Comparison of ENCODE assay signal across 18 mouse cellular contexts in genomic region chr5:24813946-24814345, GRCm38 (mm10). TPM values are rescaled to one million over a fixed set of nuclear protein-coding genes. Genes with fewer than 3 reads are reported as not detected.
A peak's percentile ranks its signal among the peaks of the same experiment; 100 is the strongest.
DNase-seq lines count a peak whose midpoint lies in the region; ATAC-seq lines count a peak whose summit lies in the region.
"Had no signal": no experiment of that assay in that cellular context is flagged by ENCODE, and none has a peak within 500 bp of the region (broad histone marks: within the 10 kb centered on the region; RNA-seq: fewer than 3 reads in every experiment).

No protein-coding gene starts in this region.

- no peak overlapping the region for H3K4me3 ChIP-seq in heart, embryonic 16.5 days (ENCODE audit: low read length)
- no peak overlapping the region for H3K4me3 ChIP-seq in lung, embryonic 16.5 days (ENCODE audit: low read length)
- no peak overlapping the region for H3K4me3 ChIP-seq in stomach, embryonic 15.5 days (replicated peaks)
- H3K4me3 ChIP-seq: embryonic facial prominence, embryonic 10.5 days; forebrain, embryonic 10.5 days; heart, embryonic 12.5 days had no signal

- DNase-seq in heart, postnatal 10 days = no peak
- no peak for DNase-seq in lung, postnatal 14 days
- DNase-seq in embryo, embryonic 9.5 days (ENCODE audit: extremely low spot score) = no peak
- DNase-seq in cerebellum, postnatal 25 days = no peak
- DNase-seq: cerebellum, adult 18-20 months; layer of hippocampus, adult 9-11 months; thymus, postnatal 25 days had no signal

- no peak overlapping the region for H3K9ac ChIP-seq in heart, embryonic 16.5 days (ENCODE audit: low read length)
- no peak overlapping the region for H3K9ac ChIP-seq in lung, embryonic 16.5 days (ENCODE audit: low read length)
- H3K9ac ChIP-seq in stomach, embryonic 15.5 days = no peak overlapping the region
- H3K9ac ChIP-seq: heart, embryonic 12.5 days; hindbrain, embryonic 14.5 days had no signal

- WGBS in heart, embryonic 16.5 days = 75% methylated on average over 3 of the region's 3 CpGs
- 45% methylated on average over 3 of the region's 3 CpGs for WGBS in lung, embryonic 16.5 days
- WGBS in stomach, embryonic 15.5 days = 43% methylated on average over 3 of the region's 3 CpGs

- intact Hi-C loops in heart, postnatal 10 days (cut with DNase I) = loop anchor here (2.0 kb wide), 1 partner anchor 27 kb away; no protein-coding TSS in a partner anchor

- peaks cover 3% of the 10 kb centered on the region for H3K4me1 ChIP-seq in heart, embryonic 16.5 days (ENCODE audit: control insufficient read depth, insufficient read depth, low read length)
- peaks cover 6% of the 10 kb centered on the region for H3K4me1 ChIP-seq in lung, embryonic 16.5 days (replicated peaks; ENCODE audit: control insufficient read depth, insufficient read depth, low read length)
- no peaks in the 10 kb centered on the region for H3K4me1 ChIP-seq in stomach, embryonic 15.5 days
- H3K4me1 ChIP-seq: embryonic facial prominence, embryonic 10.5 days had no signal

- peaks cover 59% of the 10 kb centered on the region for H3K36me3 ChIP-seq in heart, embryonic 16.5 days (ENCODE audit: control insufficient read depth, insufficient read depth)
- H3K36me3 ChIP-seq in lung, embryonic 16.5 days (ENCODE audit: control insufficient read depth, insufficient read depth, low read length) = peaks cover 37% of the 10 kb centered on the region
- H3K36me3 ChIP-seq in stomach, embryonic 15.5 days = peaks cover 25% of the 10 kb centered on the region

- no peak for ATAC-seq in heart, embryonic 16.5 days (replicated peaks; ENCODE audit: extremely low read depth, insufficient read depth, low FRiP score)
- ATAC-seq in lung, embryonic 16.5 days (ENCODE audit: low read depth) = peak; percentile 67
- ATAC-seq in hematopoietic stem cell, adult 5-6 weeks (replicated peaks in 1 of 2; ENCODE audit: insufficient read depth in 1 of 2, low FRiP score in 2 of 2, low TSS enrichment in 1 of 2, low read depth in 1 of 2, poor library complexity in 2 of 2, severe bottlenecking in 2 of 2) = peak; percentile 88 to 89
- no peak for ATAC-seq in stomach, embryonic 15.5 days (ENCODE audit: insufficient read depth, low FRiP score, low read depth)

- peak overlapping the region; percentile 61 for H3K27ac ChIP-seq in heart, embryonic 16.5 days (ENCODE audit: low read length)
- peak overlapping the region; percentile 75 for H3K27ac ChIP-seq in lung, embryonic 16.5 days (ENCODE audit: low read length)
- H3K27ac ChIP-seq in stomach, embryonic 15.5 days = peak overlapping the region; percentile 55
- H3K27ac ChIP-seq: embryonic facial prominence, embryonic 10.5 days; forebrain, embryonic 10.5 days; hindbrain, embryonic 14.5 days had no signal

- no peaks in the 10 kb centered on the region for H3K9me3 ChIP-seq in heart, embryonic 16.5 days (replicated peaks; ENCODE audit: control insufficient read depth, low read length)
- no peaks in the 10 kb centered on the region for H3K9me3 ChIP-seq in lung, embryonic 16.5 days (ENCODE audit: control insufficient read depth, low read length)
- no peaks in the 10 kb centered on the region for H3K9me3 ChIP-seq in stomach, embryonic 15.5 days
- H3K9me3 ChIP-seq: embryonic facial prominence, embryonic 10.5 days; forebrain, embryonic 10.5 days; heart, embryonic 12.5 days had no signal

- H3K27me3 ChIP-seq in heart, embryonic 16.5 days (ENCODE audit: control insufficient read depth, insufficient read depth, low read length) = no peaks in the 10 kb centered on the region
- no peaks in the 10 kb centered on the region for H3K27me3 ChIP-seq in lung, embryonic 16.5 days (ENCODE audit: control insufficient read depth, insufficient read depth, low read depth, low read length)
- no peaks in the 10 kb centered on the region for H3K27me3 ChIP-seq in stomach, embryonic 15.5 days (replicated peaks)
- H3K27me3 ChIP-seq: heart, embryonic 12.5 days had no signal

- H3K4me2 ChIP-seq in heart, embryonic 16.5 days (ENCODE audit: low read depth, low read length) = no peak overlapping the region
- no peak overlapping the region for H3K4me2 ChIP-seq in lung, embryonic 16.5 days (ENCODE audit: low read depth, low read length)
- no peak overlapping the region for H3K4me2 ChIP-seq in stomach, embryonic 15.5 days
- H3K4me2 ChIP-seq: heart, embryonic 12.5 days; hindbrain, embryonic 14.5 days had no signal

RNA-seq across cellular contexts. Expression of gene Rheb, which starts 28.5 kb away (rescaled TPM):
- 242 and 283 TPM in 2 replicates for polyA plus RNA-seq in heart, embryonic 16.5 days (2015; fragmentation: Nextera tagmentation; extraction: Ambion mirVana)
- total RNA-seq in heart, postnatal 10 days (2021) = 10 to 100 TPM; 84.6 to 90.3 TPM
- polyA plus RNA-seq in lung, embryonic 16.5 days (2015; fragmentation: Nextera tagmentation; extraction: Ambion mirVana) = 191 and 204 TPM in 2 replicates
- total RNA-seq in hematopoietic stem cell, adult 5-6 weeks (2017) = 59.8 and 71.7 TPM in 2 replicates
- polyA plus RNA-seq in stomach, embryonic 15.5 days (2015; fragmentation: Nextera tagmentation; extraction: Ambion mirVana) = 240 and 242 TPM in 2 replicates

RNA-seq across cellular contexts. Expression of gene Crygn, which starts 56.1 kb away (rescaled TPM):
- polyA plus RNA-seq in heart, embryonic 16.5 days (2015; fragmentation: Nextera tagmentation; extraction: Ambion mirVana) = 1.7 and 2.2 TPM in 2 replicates
- total RNA-seq in heart, postnatal 10 days (2021) = not detected
- polyA plus RNA-seq in lung, embryonic 16.5 days (2015; fragmentation: Nextera tagmentation; extraction: Ambion mirVana) = 3.2 and 3.4 TPM in 2 replicates
- 22.8 TPM in 1 of 2 replicates, not detected in the other for total RNA-seq in hematopoietic stem cell, adult 5-6 weeks (2017)
- polyA plus RNA-seq in stomach, embryonic 15.5 days (2015; fragmentation: Nextera tagmentation; extraction: Ambion mirVana) = 1.6 and 1.7 TPM in 2 replicates
- total RNA-seq: gastrocnemius, adult 18-20 months; left cerebral cortex, postnatal 36 days had no signal
- polyA plus RNA-seq: neural tube, embryonic 11.5 days had no signal

Comparison
In these comparisons a context has a peak if more than half of its experiments do, and no peak if none do; other contexts are left out.
1. ATAC-seq: peak in lung, embryonic 16.5 days (single experiment) and hematopoietic stem cell, adult 5-6 weeks (2 of 2); none in heart, embryonic 16.5 days (single experiment) and stomach, embryonic 15.5 days (single experiment).
2. Peak in every context shown above with its lines, with median percentiles within 50 percentile points of each other: H3K27ac ChIP-seq.